Mouse (Mus musculus) midbrain, embryonic 10.5 days (tissue): ENCODE results near the gene Nrg3. TPM values are rescaled to one million over a fixed set of nuclear protein-coding genes. Genes with fewer than 3 reads are reported as not detected.
"Not testable (repeated sequence)": the region's sequence is repeated elsewhere in the genome, so short reads cannot be mapped to it uniquely, and the experiment has no call there.

Experiments
- DNase-seq: peaks from one replicate; pipeline ENCODE4 v3.0.0-alpha.2; 2017; ENCODE audit warnings: low spot score
- H3K27ac ChIP-seq: fragments of 300-500 bp; sonication (generic); replicated peaks from 2 replicates; pipeline ENCODE4 v1.5.1; 2016; ENCODE audit warnings: mild to moderate bottlenecking
- H3K27me3 ChIP-seq: fragments of 300-500 bp; sonication (generic); 2 replicates; pipeline ENCODE4 v1.6.1; 2016; ENCODE audit warnings: low read depth, mild to moderate bottlenecking; ENCODE audit not compliant: poor library complexity, severe bottlenecking
- H3K36me3 ChIP-seq: fragments of 300-500 bp; sonication (generic); 2 replicates; pipeline ENCODE4 v1.6.1; 2016; ENCODE audit warnings: mild to moderate bottlenecking, moderate library complexity
- H3K4me1 ChIP-seq: fragments of 300-500 bp; sonication (generic); 2 replicates; pipeline ENCODE4 v1.6.1; 2016
- H3K4me3 ChIP-seq: fragments of 300-500 bp; sonication (generic); 2 replicates; pipeline ENCODE4 v1.5.1; 2016; ENCODE audit warnings: mild to moderate bottlenecking, moderate library complexity
- H3K9me3 ChIP-seq: fragments of 300-500 bp; sonication (generic); replicated peaks from 2 replicates; pipeline ENCODE4 v1.6.1; 2016; ENCODE audit warnings: mild to moderate bottlenecking
- WGBS: fragments of 180-500 bp; shearing (Covaris S2); methylation state at CpG from one replicate; pipeline ENCODE4 v1.1.7; 2016; 5-methylcytosine and 5-hydroxymethylcytosine counted together
- polyA plus RNA-seq: library from polyadenylated mRNA; unstranded; fragments of >200 nt; fragmentation: Nextera tagmentation; extraction: Ambion mirVana; gene quantifications from 2 replicates; pipeline ENCODE4 v1.2.1, GENCODE M21; 2016

Gene Nrg3
- polyA plus RNA-seq, 1 experiment from 2014 or later: 0.28 TPM

- no peak for DNase-seq
- Histone ChIP-seq H3K9me3 (no peaks in the 10 kb centered on the region), H3K4me1 (no peaks in the 10 kb centered on the region), H3K27me3 (no peaks in the 10 kb centered on the region), H3K4me3 (no peak overlapping the region), H3K36me3 (no peaks in the 10 kb centered on the region), H3K27ac (no peak overlapping the region)
- WGBS: 66% methylated on average over 1 of the region's 1 CpGs
Observed at GRCm38 (mm10) chr14:39155462-39155861, 317.4 kb downstream of the Nrg3 start.

- Histone ChIP-seq H3K36me3 (no peaks in the 10 kb centered on the region), H3K4me1 (no peaks in the 10 kb centered on the region), H3K27me3 (no peaks in the 10 kb centered on the region), H3K27ac (no peak overlapping the region), H3K9me3 (no peaks in the 10 kb centered on the region), H3K4me3 (no peak overlapping the region)
- no peak for DNase-seq
- WGBS: 94% methylated on average over 2 of the region's 2 CpGs
Observed at GRCm38 (mm10) chr14:39129766-39130165, 343.1 kb downstream of the Nrg3 start.

- H3K9me3 ChIP-seq: no peaks in the 10 kb centered on the region
- no peaks in the 10 kb centered on the region for H3K4me1 ChIP-seq
- H3K27ac ChIP-seq: no peak overlapping the region
- 57% methylated on average over 3 of the region's 3 CpGs for WGBS
- H3K27me3 ChIP-seq: no peaks in the 10 kb centered on the region
- H3K4me3 ChIP-seq: no peak overlapping the region
- no peak for DNase-seq
- H3K36me3 ChIP-seq: no peaks in the 10 kb centered on the region
Observed at GRCm38 (mm10) chr14:39117977-39118376, 354.9 kb downstream of the Nrg3 start.

- not testable (repeated sequence) for H3K27me3 ChIP-seq, H3K4me1 ChIP-seq, H3K36me3 ChIP-seq, H3K27ac ChIP-seq, DNase-seq, H3K9me3 ChIP-seq, H3K4me3 ChIP-seq
- 90% methylated on average over 3 of the region's 3 CpGs for WGBS
Observed at GRCm38 (mm10) chr14:39116522-39117231, 356.2 kb downstream of the Nrg3 start.

- WGBS: 90% methylated on average over 3 of the region's 3 CpGs
- H3K27ac ChIP-seq: no peak overlapping the region
- H3K36me3 ChIP-seq: no peaks in the 10 kb centered on the region
- H3K4me1 ChIP-seq: no peaks in the 10 kb centered on the region
- no peaks in the 10 kb centered on the region for H3K9me3 ChIP-seq
- no peak overlapping the region for H3K4me3 ChIP-seq
- DNase-seq: no peak
- no peaks in the 10 kb centered on the region for H3K27me3 ChIP-seq
Observed at GRCm38 (mm10) chr14:39109566-39109965, 363.3 kb downstream of the Nrg3 start.

- Histone ChIP-seq H3K9me3 (no peaks in the 10 kb centered on the region), H3K4me3 (no peak overlapping the region), H3K4me1 (no peaks in the 10 kb centered on the region), H3K36me3 (no peaks in the 10 kb centered on the region), H3K27ac (no peak overlapping the region), H3K27me3 (no peaks in the 10 kb centered on the region)
- no peak for DNase-seq
- WGBS: 86% methylated on average over 3 of the region's 3 CpGs
Observed at GRCm38 (mm10) chr14:39106776-39107175, 366.1 kb downstream of the Nrg3 start.

- no peak for DNase-seq
- WGBS: 82% methylated on average over 1 of the region's 1 CpGs
- Histone ChIP-seq H3K9me3 (no peaks in the 10 kb centered on the region), H3K27ac (no peak overlapping the region), H3K36me3 (no peaks in the 10 kb centered on the region), H3K4me1 (no peaks in the 10 kb centered on the region), H3K4me3 (no peak overlapping the region), H3K27me3 (no peaks in the 10 kb centered on the region)
Observed at GRCm38 (mm10) chr14:39095219-39095618, 377.7 kb downstream of the Nrg3 start.

GRCm38 (mm10) chr14:39079461-39079860 is 393.4 kb downstream of the Nrg3 start:
- Histone ChIP-seq H3K4me3 (no peak overlapping the region), H3K36me3 (no peaks in the 10 kb centered on the region), H3K27ac (no peak overlapping the region), H3K27me3 (no peaks in the 10 kb centered on the region), H3K4me1 (no peaks in the 10 kb centered on the region), H3K9me3 (no peaks in the 10 kb centered on the region)
- DNase-seq: no peak
- 83% methylated on average over 1 of the region's 1 CpGs for WGBS

GRCm38 (mm10) chr14:39051542-39051941 is 421.3 kb downstream of the Nrg3 start:
- H3K27ac ChIP-seq: no peak overlapping the region
- H3K4me1 ChIP-seq: no peaks in the 10 kb centered on the region
- no peak overlapping the region for H3K4me3 ChIP-seq
- 89% methylated on average over 2 of the region's 2 CpGs for WGBS
- H3K27me3 ChIP-seq: no peaks in the 10 kb centered on the region
- H3K36me3 ChIP-seq: no peaks in the 10 kb centered on the region
- no peaks in the 10 kb centered on the region for H3K9me3 ChIP-seq
- DNase-seq: no peak

GRCm38 (mm10) chr14:39049021-39049420 is 423.9 kb downstream of the Nrg3 start:
- no peak overlapping the region for H3K4me3 ChIP-seq
- DNase-seq: no peak
- H3K36me3 ChIP-seq: no peaks in the 10 kb centered on the region
- no peaks in the 10 kb centered on the region for H3K4me1 ChIP-seq
- no peak overlapping the region for H3K27ac ChIP-seq
- no peaks in the 10 kb centered on the region for H3K27me3 ChIP-seq
- 76% methylated on average over 2 of the region's 2 CpGs for WGBS
- H3K9me3 ChIP-seq: no peaks in the 10 kb centered on the region

GRCm38 (mm10) chr14:39044290-39044689 is 428.6 kb downstream of the Nrg3 start:
- no peaks in the 10 kb centered on the region for H3K9me3 ChIP-seq
- H3K36me3 ChIP-seq: no peaks in the 10 kb centered on the region
- H3K4me1 ChIP-seq: no peaks in the 10 kb centered on the region
- H3K27ac ChIP-seq: no peak overlapping the region
- DNase-seq: no peak
- 89% methylated on average over 1 of the region's 1 CpGs for WGBS
- no peak overlapping the region for H3K4me3 ChIP-seq
- H3K27me3 ChIP-seq: no peaks in the 10 kb centered on the region

- Histone ChIP-seq H3K27ac (no peak overlapping the region), H3K4me3 (no peak overlapping the region), H3K4me1 (no peaks in the 10 kb centered on the region), H3K27me3 (no peaks in the 10 kb centered on the region), H3K9me3 (no peaks in the 10 kb centered on the region), H3K36me3 (no peaks in the 10 kb centered on the region)
- DNase-seq: no peak
- 80% methylated on average over 3 of the region's 3 CpGs for WGBS
Observed at GRCm38 (mm10) chr14:39043793-39044192, 429.1 kb downstream of the Nrg3 start.

GRCm38 (mm10) chr14:39043384-39043783 is 429.5 kb downstream of the Nrg3 start:
- Histone ChIP-seq H3K4me1 (no peaks in the 10 kb centered on the region), H3K27me3 (no peaks in the 10 kb centered on the region), H3K36me3 (no peaks in the 10 kb centered on the region), H3K9me3 (no peaks in the 10 kb centered on the region), H3K4me3 (no peak overlapping the region), H3K27ac (no peak overlapping the region)
- 76% methylated on average over 5 of the region's 5 CpGs for WGBS
- DNase-seq: no peak

- no peaks in the 10 kb centered on the region for H3K27me3 ChIP-seq
- H3K4me1 ChIP-seq: no peaks in the 10 kb centered on the region
- no peak overlapping the region for H3K27ac ChIP-seq
- WGBS: 94% methylated on average over 1 of the region's 1 CpGs
- no peak overlapping the region for H3K4me3 ChIP-seq
- no peak for DNase-seq
- no peaks in the 10 kb centered on the region for H3K36me3 ChIP-seq
- H3K9me3 ChIP-seq: no peaks in the 10 kb centered on the region
Observed at GRCm38 (mm10) chr14:39039046-39039445, 433.8 kb downstream of the Nrg3 start.
